Comparison of ENCODE assay signal across 29 mouse cellular contexts in genomic region chr6:97707401-97707800, GRCm38 (mm10).
DNase-seq lines count a peak whose midpoint lies in the region; ATAC-seq and TF ChIP-seq lines count a peak whose summit lies in the region.
"Had no signal": no experiment of that assay in that cellular context is flagged by ENCODE, and none has a peak within 500 bp of the region (broad histone marks: within the 10 kb centered on the region; RNA-seq: fewer than 3 reads in every experiment).

No protein-coding gene starts in this region.

- no peaks in the 10 kb centered on the region for H3K9me3 ChIP-seq in forebrain, embryonic 14.5 days (replicated peaks; ENCODE audit: control insufficient read depth, low read length)
- no peaks in the 10 kb centered on the region for H3K9me3 ChIP-seq in forebrain, embryonic 12.5 days
- H3K9me3 ChIP-seq: embryonic facial prominence, embryonic 12.5 days; heart, embryonic 15.5 days; hindbrain, embryonic 10.5 days; intestine, embryonic 15.5 days had no signal

- H3K36me3 ChIP-seq in forebrain, embryonic 14.5 days (ENCODE audit: control insufficient read depth, insufficient read depth, low read length), result no peaks in the 10 kb centered on the region
- H3K36me3 ChIP-seq in forebrain, embryonic 12.5 days (replicated peaks), result no peaks in the 10 kb centered on the region
- H3K36me3 ChIP-seq: embryonic facial prominence, embryonic 12.5 days; G1E; heart, embryonic 12.5 days; heart, embryonic 15.5 days; hindbrain, embryonic 10.5 days; hindbrain, embryonic 13.5 days; intestine, embryonic 15.5 days had no signal

- no peak overlapping the region for H3K4me2 ChIP-seq in forebrain, embryonic 14.5 days (ENCODE audit: low read length)
- H3K4me2 ChIP-seq in forebrain, embryonic 12.5 days, result no peak overlapping the region
- H3K4me2 ChIP-seq: embryonic facial prominence, embryonic 12.5 days; heart, embryonic 12.5 days; heart, embryonic 15.5 days; hindbrain, embryonic 13.5 days; intestine, embryonic 15.5 days had no signal

- no peak for ATAC-seq in forebrain, embryonic 14.5 days
- no peak for ATAC-seq in forebrain, embryonic 12.5 days (ENCODE audit: low FRiP score)
- ATAC-seq: hindbrain, embryonic 16.5 days; intestine, embryonic 15.5 days had no signal

- no peak overlapping the region for H3K4me3 ChIP-seq in forebrain, embryonic 14.5 days (ENCODE audit: low read depth, low read length)
- no peak overlapping the region for H3K4me3 ChIP-seq in forebrain, embryonic 12.5 days (replicated peaks)
- H3K4me3 ChIP-seq: embryonic facial prominence, embryonic 12.5 days; erythroblast, embryonic 14.5 days; heart, embryonic 12.5 days; heart, embryonic 15.5 days; hindbrain, embryonic 10.5 days; hindbrain, embryonic 13.5 days; intestine, embryonic 15.5 days had no signal

- WGBS in forebrain, embryonic 14.5 days, result 11% methylated on average over 2 of the region's 2 CpGs
- WGBS in forebrain, embryonic 12.5 days, result 24% methylated on average over 2 of the region's 2 CpGs

- H3K27ac ChIP-seq in forebrain, embryonic 14.5 days (ENCODE audit: low read depth, low read length), result no peak overlapping the region
- no peak overlapping the region for H3K27ac ChIP-seq in forebrain, embryonic 12.5 days
- H3K27ac ChIP-seq: embryonic facial prominence, embryonic 12.5 days; heart, embryonic 15.5 days; hindbrain, embryonic 10.5 days; hindbrain, embryonic 13.5 days; intestine, embryonic 15.5 days had no signal

- no peak for TF ChIP-seq CTCF in brain, embryonic 14.5 days (IDR thresholded peaks at IDR 0.05; ENCODE audit: borderline replicate concordance, extremely low read depth, insufficient read depth, insufficient read length)

- peak; percentile 13 for DNase-seq in embryo, embryonic 9.5 days (ENCODE audit: extremely low spot score)
- no peak for DNase-seq in embryo, embryonic 11 days
- DNase-seq in forebrain, embryonic 14.5 days (ENCODE audit: low spot score), result peak; percentile 32
- DNase-seq in brain, embryonic 14.5 days (ENCODE audit: low read depth), result peak; percentile 55
- DNase-seq in retina, postnatal 1 day, result peak; percentile 57
- DNase-seq in lung, postnatal 4 days, result no peak
- DNase-seq: adrenal gland, adult 2 months; adrenal gland, postnatal 14 days; B cell, adult 2 months; cerebellum, adult 11-12 months; cerebellum, adult 8-10 months; cerebellum, postnatal 10 days; cerebellum, postnatal 36 days; gastrocnemius, postnatal 25 days; heart, adult 18-20 months; heart, postnatal 10 days; heart, postnatal 36 days; kidney, adult 11 months had no signal

- no peaks in the 10 kb centered on the region; the same call in 1 of the 2 replicates for H3K4me1 ChIP-seq in forebrain, embryonic 14.5 days (ENCODE audit: control insufficient read depth, insufficient read depth, low read length)
- H3K4me1 ChIP-seq in forebrain, embryonic 12.5 days, result peaks cover 14% of the 10 kb centered on the region
- H3K4me1 ChIP-seq: embryonic facial prominence, embryonic 12.5 days; heart, embryonic 12.5 days; heart, embryonic 15.5 days; hindbrain, embryonic 13.5 days; intestine, embryonic 15.5 days had no signal

- no peak for TF ChIP-seq POLR2A in brain, embryonic 14.5 days (IDR thresholded peaks at IDR 0.05; ENCODE audit: borderline replicate concordance, extremely low read depth, insufficient read depth, insufficient read length, poor library complexity, severe bottlenecking)

- H3K9ac ChIP-seq in forebrain, embryonic 14.5 days (ENCODE audit: low read length), result no peak overlapping the region
- no peak overlapping the region for H3K9ac ChIP-seq in forebrain, embryonic 12.5 days
- H3K9ac ChIP-seq: embryonic facial prominence, embryonic 12.5 days; heart, embryonic 12.5 days; heart, embryonic 15.5 days; hindbrain, embryonic 13.5 days; intestine, embryonic 15.5 days had no signal

- H3K27me3 ChIP-seq in forebrain, embryonic 14.5 days (replicated peaks; ENCODE audit: control insufficient read depth, insufficient read depth, low read length), result no peaks in the 10 kb centered on the region
- no peaks in the 10 kb centered on the region for H3K27me3 ChIP-seq in forebrain, embryonic 12.5 days
- H3K27me3 ChIP-seq: CH12.LX; embryonic facial prominence, embryonic 12.5 days; heart, embryonic 12.5 days; heart, embryonic 15.5 days; hindbrain, embryonic 13.5 days; intestine, embryonic 15.5 days had no signal

Comparison
In these comparisons a context has a peak if more than half of its experiments do, and no peak if none do; other contexts are left out.
1. DNase-seq: peak in embryo, embryonic 9.5 days (single experiment), forebrain, embryonic 14.5 days (single experiment), brain, embryonic 14.5 days (single experiment) and retina, postnatal 1 day (single experiment); none in embryo, embryonic 11 days (single experiment) and lung, postnatal 4 days (0 of 2).